Mouse (Mus musculus) myocyte (in vitro differentiated cells): ENCODE measurements around the gene Sap30l.

ENCODE experiments used
- CEBPB ChIP-seq: IDR thresholded peaks from 2 replicates; pipeline ENCODE4 v1.6.1; 2011; ENCODE audit warnings: mild to moderate bottlenecking, moderate library complexity; ENCODE audit not compliant: poor library complexity, insufficient read depth, severe bottlenecking
- E2F4 ChIP-seq: IDR thresholded peaks from one replicate; pipeline ENCODE4 v1.6.1; 2011; ENCODE audit warnings: mild to moderate bottlenecking, control low read depth, moderate library complexity; ENCODE audit not compliant: insufficient read depth
- MAX ChIP-seq: IDR thresholded peaks from one replicate; pipeline ENCODE4 v1.6.1; 2011; ENCODE audit warnings: low read depth, mild to moderate bottlenecking, control low read depth
- MYOD1 ChIP-seq, 3 experiments: IDR thresholded peaks; one replicate each; pipeline ENCODE4 v1.6.1; 2011; ENCODE audit warnings: control low read depth in 2 of 3, low read depth in 2 of 3, mild to moderate bottlenecking in 2 of 3, moderate library complexity in 1 of 3; ENCODE audit not compliant: insufficient read length in 2 of 3, control insufficient read depth in 1 of 3
- POLR2A ChIP-seq: IDR thresholded peaks from one replicate; pipeline ENCODE4 v1.6.1; 2011; ENCODE audit warnings: low read depth, mild to moderate bottlenecking, control low read depth, moderate library complexity; ENCODE audit not compliant: insufficient read length
- POLR2AphosphoS2 ChIP-seq: IDR thresholded peaks from one replicate; pipeline ENCODE4 v1.6.1; 2011; ENCODE audit warnings: low read depth, control low read depth; ENCODE audit not compliant: insufficient read length
- REST ChIP-seq: IDR thresholded peaks from one replicate; pipeline ENCODE4 v1.6.1; 2011; ENCODE audit warnings: mild to moderate bottlenecking, control low read depth, moderate library complexity; ENCODE audit not compliant: insufficient read depth, insufficient read length
- SRF ChIP-seq: IDR thresholded peaks from one replicate; pipeline ENCODE4 v1.6.1; 2011; ENCODE audit warnings: low read depth; ENCODE audit not compliant: control insufficient read depth, insufficient read length
- TCF12 ChIP-seq: IDR thresholded peaks from one replicate; pipeline ENCODE4 v1.6.1; 2011; ENCODE audit warnings: mild to moderate bottlenecking, control low read depth; ENCODE audit not compliant: poor library complexity, insufficient read depth, severe bottlenecking
- TCF3 ChIP-seq: IDR thresholded peaks from one replicate; pipeline ENCODE4 v1.6.1; 2011; ENCODE audit warnings: low read depth, control low read depth; ENCODE audit not compliant: insufficient read length

DNA sequence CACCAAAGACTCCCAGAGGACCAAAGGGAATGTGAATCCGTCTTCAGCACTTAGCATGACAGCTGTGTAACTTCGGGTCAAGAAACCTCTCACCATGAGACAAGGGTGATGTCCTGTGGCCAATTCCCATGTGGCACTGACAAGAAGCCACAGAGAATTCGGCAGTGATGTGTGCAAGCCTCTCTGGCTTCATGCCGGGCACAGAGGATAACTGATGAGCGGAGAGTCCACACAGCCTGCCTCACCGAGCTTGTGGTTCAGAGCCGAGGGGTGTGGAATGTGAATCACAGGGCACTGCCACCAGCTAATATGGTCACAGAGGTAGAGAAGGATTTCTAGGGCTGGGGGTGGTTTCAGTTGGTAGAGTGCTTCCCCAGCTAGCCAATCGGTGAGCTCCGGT lies 42.8 kb upstream of the Sap30l start:
- TF ChIP-seq REST (no peak), POLR2AphosphoS2 (no peak), POLR2A (no peak), E2F4 (no peak), MYOD1 (IDR thresholded peaks at IDR 0.05; ENCODE audit: control insufficient read depth in 1 of 3, insufficient read length in 2 of 3, low read depth in 2 of 3) (no peak), MAX (no peak), TCF12 (no peak), CEBPB (no peak), TCF3 (no peak), SRF (no peak)
